Mouse (Mus musculus): ENCODE measurements at regions not wholly inside any gene's neighbourhood (a gene's known extent, or its start where the extent isn't known, plus 50 kb on each side); places are given as distances from the start of the nearest gene placed in this dataset.
"Not testable (repeated sequence)": the region's sequence is repeated elsewhere in the genome, so short reads cannot be mapped to it uniquely, and the experiment has no call there.

- no peak overlapping the region for H3K27ac ChIP-seq
- no peaks in the 10 kb centered on the region for H3K27me3 ChIP-seq (ENCODE audit: insufficient read depth, poor library complexity, severe bottlenecking)
- no peaks in the 10 kb centered on the region for H3K36me3 ChIP-seq
- no peak for DNase-seq (ENCODE audit: low spot score)
- 89% methylated on average over 11 of the region's 11 CpGs for WGBS
- H3K9me3 ChIP-seq = no peaks in the 10 kb centered on the region
- no peaks in the 10 kb centered on the region for H3K4me1 ChIP-seq (replicated peaks)
- H3K4me3 ChIP-seq = no peak overlapping the region
These were observed 318.4 kb upstream of the Shh start for GRCm38 (mm10) chr5:28785347-28786060.

DNA sequence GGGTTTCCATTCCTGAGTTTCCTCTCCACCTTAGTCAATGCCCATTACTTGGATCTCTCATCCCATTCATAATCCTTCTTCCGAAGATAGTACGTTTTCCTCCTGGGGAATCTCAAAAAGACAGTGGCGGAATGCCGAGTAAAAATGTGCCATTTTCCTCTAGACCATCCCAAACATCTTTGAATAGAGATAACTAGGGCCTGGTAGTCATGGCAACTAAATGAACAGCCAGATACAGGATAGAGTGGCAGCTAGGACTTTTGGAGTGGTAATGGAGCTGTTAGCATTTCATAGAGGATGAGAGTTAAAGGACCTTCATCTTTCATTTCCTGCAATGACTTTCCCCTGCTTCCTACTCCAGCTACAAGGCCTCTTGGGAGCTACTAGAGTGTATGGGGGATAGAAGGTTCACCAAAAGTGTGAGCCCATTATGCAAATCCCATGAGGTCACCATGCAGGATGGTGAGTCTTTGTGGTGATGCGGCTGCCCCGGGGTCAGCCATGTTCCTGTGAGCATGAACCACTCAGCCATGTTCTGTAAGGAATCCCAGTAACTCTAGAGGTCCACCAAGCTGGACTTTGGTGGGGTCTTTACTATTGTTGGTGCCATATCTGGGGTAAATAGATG is 317.4 kb upstream of the Shh start:
- Histone ChIP-seq H3K27ac (no peak overlapping the region), H3K27me3 (ENCODE audit: insufficient read depth, poor library complexity, severe bottlenecking) (no peaks in the 10 kb centered on the region), H3K4me3 (no peak overlapping the region), H3K4me1 (replicated peaks) (no peaks in the 10 kb centered on the region), H3K9me3 (no peaks in the 10 kb centered on the region), H3K36me3 (no peaks in the 10 kb centered on the region)
- no peak for DNase-seq (ENCODE audit: low spot score)
- 90% methylated on average over 6 of the region's 6 CpGs for WGBS

- no peak overlapping the region for H3K4me3 ChIP-seq
- H3K36me3 ChIP-seq = no peaks in the 10 kb centered on the region
- H3K4me1 ChIP-seq (replicated peaks) = 0 out of 2 replicates have a peak, but pooled peaks cover 5% of the 10 kb centered on the region
- WGBS = 91% methylated on average over 2 of the region's 2 CpGs
- H3K27me3 ChIP-seq (ENCODE audit: insufficient read depth, poor library complexity, severe bottlenecking) = no peaks in the 10 kb centered on the region
- no peak overlapping the region for H3K27ac ChIP-seq
- no peak for DNase-seq (ENCODE audit: low spot score)
- no peaks in the 10 kb centered on the region for H3K9me3 ChIP-seq
These were observed 308.7 kb upstream of the Shh start for GRCm38 (mm10) chr5:28775648-28776359.

DNA sequence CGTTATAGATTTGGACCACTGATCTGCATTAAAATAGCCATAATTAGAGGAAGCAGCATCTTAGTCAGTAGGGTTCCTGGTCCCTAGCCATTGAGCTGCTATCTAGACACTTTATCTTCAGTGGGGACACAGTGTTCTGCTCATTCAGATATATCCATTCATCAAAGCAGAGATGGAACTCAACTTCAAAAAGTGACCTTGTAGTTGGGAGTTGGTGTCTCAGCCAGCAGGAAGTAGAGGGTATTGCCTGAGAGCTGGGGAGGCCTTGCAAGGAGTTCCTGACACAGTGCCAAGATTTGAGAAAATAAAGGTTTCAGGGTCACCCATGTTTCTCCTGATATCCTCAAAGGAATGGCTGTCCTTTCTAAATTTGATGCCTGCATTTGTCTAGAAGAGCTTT is 304.7 kb upstream of the Shh start:
- DNase-seq (ENCODE audit: low spot score) = no peak
- 84% methylated on average over 1 of the region's 1 CpGs for WGBS
- H3K36me3 ChIP-seq = no peaks in the 10 kb centered on the region
- H3K27ac ChIP-seq = no peak overlapping the region
- no peaks in the 10 kb centered on the region for H3K9me3 ChIP-seq
- H3K27me3 ChIP-seq (ENCODE audit: insufficient read depth, poor library complexity, severe bottlenecking) = no peaks in the 10 kb centered on the region
- no peak overlapping the region for H3K4me3 ChIP-seq
- 0 out of 2 replicates have a peak, but pooled peaks cover 5% of the 10 kb centered on the region for H3K4me1 ChIP-seq (replicated peaks)

DNA sequence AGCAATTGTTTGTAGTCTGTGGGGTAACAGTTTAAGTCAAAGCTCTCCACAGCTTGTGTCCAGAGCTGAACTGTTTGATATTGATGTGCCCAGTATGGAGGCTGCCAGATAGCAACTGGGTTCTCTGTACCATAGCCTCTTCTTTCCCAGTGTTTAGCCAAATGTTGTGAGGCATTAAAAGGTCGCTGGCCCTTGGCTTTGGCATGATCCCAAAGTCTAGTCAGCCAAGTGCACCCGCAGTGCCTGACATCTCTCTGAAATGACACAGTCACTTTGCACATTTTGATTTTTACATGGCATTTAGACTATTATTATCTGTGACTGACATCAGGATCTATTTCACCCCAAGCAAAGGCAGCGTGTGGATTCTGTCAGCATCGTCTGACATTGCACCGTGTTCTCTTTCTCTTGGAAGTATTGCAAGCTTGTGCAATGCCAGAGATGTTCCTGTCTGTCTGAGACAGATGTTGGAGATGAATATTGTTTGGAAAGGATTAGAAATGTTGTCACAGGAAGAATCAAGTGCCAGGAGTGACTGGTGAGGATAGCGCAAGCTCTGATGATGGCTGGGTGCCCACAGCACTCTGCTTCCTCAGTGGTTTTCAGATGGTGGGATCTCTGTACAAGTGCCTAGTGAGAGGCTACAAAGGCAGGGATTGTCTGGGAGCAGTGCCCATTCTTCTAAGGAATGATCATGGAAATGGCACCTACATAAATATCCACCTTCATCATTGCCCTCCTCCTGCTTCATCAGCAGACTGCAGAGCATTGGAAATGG is 289.3 kb upstream of the Shh start:
- Histone ChIP-seq H3K27me3 (ENCODE audit: insufficient read depth, poor library complexity, severe bottlenecking) (no peaks in the 10 kb centered on the region), H3K36me3 (no peaks in the 10 kb centered on the region), H3K4me1 (replicated peaks) (no peaks in the 10 kb centered on the region), H3K9me3 (peaks cover 5% of the 10 kb centered on the region; the same call in 1 of the 2 replicates), H3K4me3 (no peak overlapping the region), H3K27ac (no peak overlapping the region)
- no peak for DNase-seq (ENCODE audit: low spot score)
- WGBS = 92% methylated on average over 6 of the region's 6 CpGs

DNA sequence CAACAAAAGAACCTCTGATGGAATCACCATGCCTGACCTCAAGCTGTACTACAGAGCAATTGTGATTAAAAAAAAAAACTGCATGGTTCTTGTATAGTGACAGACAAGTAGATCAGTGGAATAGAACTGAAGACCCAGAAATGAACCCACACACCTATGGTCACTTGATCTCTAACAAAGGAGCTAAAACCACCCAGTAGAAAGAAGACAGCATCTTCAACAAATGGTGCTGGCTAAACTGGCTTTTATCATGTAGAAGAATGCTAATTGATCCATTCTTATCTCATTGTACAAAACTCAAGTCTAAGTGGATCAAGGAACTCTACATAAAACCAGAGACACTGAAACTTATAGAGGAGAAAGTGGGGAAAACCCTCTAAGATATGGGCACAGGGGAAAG is 284.8 kb upstream of the Shh start:
- H3K9me3 ChIP-seq = not testable (repeated sequence)

DNA sequence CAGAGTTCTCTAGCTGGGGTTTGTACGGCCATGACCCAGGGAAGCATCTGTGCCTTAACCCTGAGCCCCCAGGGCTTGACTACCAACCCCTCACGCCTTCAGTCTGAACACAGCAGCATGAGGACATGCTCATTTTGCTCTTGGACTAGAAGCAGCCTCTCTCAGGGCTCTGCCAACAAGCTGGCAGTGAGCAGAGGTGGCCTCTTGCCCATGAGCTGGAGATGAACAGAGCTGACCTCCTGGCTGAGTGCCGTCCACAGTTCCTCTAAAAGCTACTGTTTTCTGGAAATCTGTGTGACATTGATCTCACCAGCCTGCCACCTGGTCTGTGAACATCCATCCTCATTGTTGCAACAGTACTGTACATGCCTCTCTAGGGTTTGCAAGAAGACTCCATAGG is 267.7 kb upstream of the Shh start:
- Histone ChIP-seq H3K9me3 (no peaks in the 10 kb centered on the region), H3K4me3 (no peak overlapping the region), H3K36me3 (no peaks in the 10 kb centered on the region), H3K27ac (no peak overlapping the region), H3K4me1 (replicated peaks) (no peaks in the 10 kb centered on the region), H3K27me3 (ENCODE audit: insufficient read depth, poor library complexity, severe bottlenecking) (no peaks in the 10 kb centered on the region)
- 75% methylated on average over 3 of the region's 3 CpGs for WGBS
- no peak for DNase-seq (ENCODE audit: low spot score)

More for the DNA sequence above, 284.8 kb upstream of the Shh start:
- H3K27ac ChIP-seq; H3K27me3 ChIP-seq (ENCODE audit: insufficient read depth, poor library complexity, severe bottlenecking); H3K4me3 ChIP-seq; H3K4me1 ChIP-seq (replicated peaks); DNase-seq (ENCODE audit: low spot score); H3K36me3 ChIP-seq: not testable (repeated sequence)

GRCm38 (mm10) chr5:28722067-28722466 is 255.0 kb upstream of the Shh start:
- no peak overlapping the region for H3K4me3 ChIP-seq
- 85% methylated on average over 3 of the region's 3 CpGs for WGBS
- DNase-seq (ENCODE audit: low spot score) = no peak
- no peaks in the 10 kb centered on the region for H3K27me3 ChIP-seq (ENCODE audit: insufficient read depth, poor library complexity, severe bottlenecking)
- H3K4me1 ChIP-seq (replicated peaks) = no peaks in the 10 kb centered on the region
- no peaks in the 10 kb centered on the region for H3K9me3 ChIP-seq
- H3K36me3 ChIP-seq = no peaks in the 10 kb centered on the region
- H3K27ac ChIP-seq = no peak overlapping the region

GRCm38 (mm10) chr5:28714978-28715377 is 247.9 kb upstream of the Shh start:
- WGBS = 92% methylated on average over 4 of the region's 4 CpGs
- Histone ChIP-seq H3K27ac (no peak overlapping the region), H3K4me1 (replicated peaks) (no peaks in the 10 kb centered on the region), H3K4me3 (no peak overlapping the region), H3K9me3 (no peaks in the 10 kb centered on the region), H3K27me3 (ENCODE audit: insufficient read depth, poor library complexity, severe bottlenecking) (no peaks in the 10 kb centered on the region), H3K36me3 (no peaks in the 10 kb centered on the region)
- DNase-seq (ENCODE audit: low spot score) = no peak

DNA sequence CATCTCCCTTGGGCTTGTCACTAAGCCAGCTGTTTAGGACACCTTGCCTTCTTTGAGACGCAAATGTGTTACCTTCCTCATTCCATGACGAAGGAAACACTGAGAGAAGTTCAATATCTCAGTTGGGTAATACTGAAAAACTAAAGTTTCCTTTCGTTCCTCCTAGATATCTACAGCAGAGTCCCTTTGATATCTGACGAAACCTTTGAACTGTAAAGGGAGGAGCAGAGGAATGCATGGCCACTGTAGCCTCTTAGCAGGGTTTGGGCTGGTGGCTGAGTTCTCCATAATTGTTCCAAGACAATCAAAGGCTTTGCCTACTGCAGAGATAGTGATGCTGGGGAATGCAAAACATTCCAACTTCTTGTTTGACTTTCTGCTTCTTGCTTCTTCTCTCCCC is 243.5 kb upstream of the Shh start:
- no peak overlapping the region for H3K4me3 ChIP-seq
- no peaks in the 10 kb centered on the region for H3K9me3 ChIP-seq
- H3K4me1 ChIP-seq (replicated peaks) = no peaks in the 10 kb centered on the region
- 72% methylated on average over 4 of the region's 4 CpGs for WGBS
- no peaks in the 10 kb centered on the region for H3K36me3 ChIP-seq
- H3K27ac ChIP-seq = no peak overlapping the region
- H3K27me3 ChIP-seq (ENCODE audit: insufficient read depth, poor library complexity, severe bottlenecking) = no peaks in the 10 kb centered on the region
- DNase-seq (ENCODE audit: low spot score) = no peak

- H3K27me3 ChIP-seq (ENCODE audit: insufficient read depth, poor library complexity, severe bottlenecking) = no peaks in the 10 kb centered on the region
- no peaks in the 10 kb centered on the region for H3K9me3 ChIP-seq
- H3K4me3 ChIP-seq = no peak overlapping the region
- H3K4me1 ChIP-seq (replicated peaks) = no peaks in the 10 kb centered on the region
- no peak overlapping the region for H3K27ac ChIP-seq
- 78% methylated on average over 2 of the region's 2 CpGs for WGBS
- no peaks in the 10 kb centered on the region for H3K36me3 ChIP-seq
- DNase-seq (ENCODE audit: low spot score) = no peak
These were observed 242.6 kb upstream of the Shh start for GRCm38 (mm10) chr5:28709626-28710025.

DNA sequence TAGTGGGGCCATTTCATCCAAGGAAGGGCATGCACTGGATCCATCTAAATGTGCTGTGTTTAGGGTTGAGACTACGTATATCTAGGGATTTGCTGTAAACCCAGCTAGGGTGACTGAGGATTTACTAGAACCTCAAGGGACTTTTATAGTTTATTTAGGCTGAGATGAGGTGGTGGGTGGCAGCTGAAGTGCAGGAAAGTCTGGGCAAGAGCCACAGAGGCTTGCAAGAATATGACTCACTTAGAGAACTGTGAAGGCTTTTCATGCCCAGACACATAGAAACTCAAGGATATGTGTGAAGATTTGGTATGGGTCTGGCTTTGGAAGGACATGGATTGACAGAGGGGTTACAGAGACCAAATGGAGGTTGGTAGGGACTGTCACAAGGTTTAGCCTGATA is 237.3 kb upstream of the Shh start:
- WGBS = 80% methylated on average over 1 of the region's 1 CpGs
- Histone ChIP-seq H3K9me3 (no peaks in the 10 kb centered on the region), H3K27me3 (ENCODE audit: insufficient read depth, poor library complexity, severe bottlenecking) (no peaks in the 10 kb centered on the region), H3K27ac (no peak overlapping the region), H3K4me1 (replicated peaks) (no peaks in the 10 kb centered on the region), H3K36me3 (no peaks in the 10 kb centered on the region), H3K4me3 (no peak overlapping the region)
- DNase-seq (ENCODE audit: low spot score) = no peak

- Histone ChIP-seq H3K4me3 (no peak overlapping the region), H3K27ac (no peak overlapping the region), H3K27me3 (ENCODE audit: insufficient read depth, poor library complexity, severe bottlenecking) (no peaks in the 10 kb centered on the region), H3K36me3 (no peaks in the 10 kb centered on the region), H3K4me1 (replicated peaks) (0 out of 2 replicates have a peak, but pooled peaks cover 2% of the 10 kb centered on the region), H3K9me3 (no peaks in the 10 kb centered on the region)
- DNase-seq (ENCODE audit: low spot score) = no peak
- 72% methylated on average over 3 of the region's 3 CpGs for WGBS
These were observed 229.9 kb upstream of the Shh start for GRCm38 (mm10) chr5:28696966-28697365.
